Mouse (Mus musculus) right cerebral cortex, postnatal 25 days (tissue): ENCODE results near the gene Atf3.
"Not testable (repeated sequence)": the region's sequence is repeated elsewhere in the genome, so short reads cannot be mapped to it uniquely, and the experiment has no call there.

Source experiments
- DNase-seq: peaks from one replicate; pipeline ENCODE4 v3.0.0; 2022

The Atf3 gene

DNA sequence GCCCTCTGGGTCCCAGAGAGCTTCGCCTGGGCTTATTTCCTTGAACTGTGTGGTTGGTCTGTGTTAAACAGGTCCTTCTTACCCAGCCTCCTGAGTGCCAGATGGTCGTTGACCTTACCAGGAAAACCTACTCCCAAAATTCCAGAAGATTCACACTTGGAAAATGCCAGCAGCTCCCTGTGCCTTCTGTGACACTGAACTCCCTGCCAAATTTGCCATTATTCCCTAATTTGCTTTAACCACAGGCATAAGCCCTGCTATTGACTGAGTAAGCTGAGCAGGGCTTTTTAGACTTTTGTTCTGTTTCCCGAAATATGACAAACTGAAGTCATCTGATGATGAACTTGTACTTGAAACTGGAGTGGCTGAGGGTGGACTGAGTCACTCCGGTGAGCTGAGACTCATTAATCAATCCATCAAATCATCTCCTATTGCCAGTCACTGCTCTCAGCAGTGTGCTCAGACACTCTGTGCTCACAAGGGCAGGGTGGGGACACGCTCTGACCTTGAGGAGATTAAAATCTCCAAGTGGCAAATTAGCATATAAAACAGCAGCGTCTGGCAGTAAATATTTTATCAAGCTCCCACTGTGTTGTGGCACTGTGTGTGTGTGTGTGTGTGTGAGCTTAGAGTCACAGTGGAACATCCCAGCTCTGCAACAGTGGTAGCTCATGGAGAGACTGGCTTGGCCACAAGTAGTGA is 28.0 kb downstream of the Atf3 start:
- DNase-seq = no peak

DNA sequence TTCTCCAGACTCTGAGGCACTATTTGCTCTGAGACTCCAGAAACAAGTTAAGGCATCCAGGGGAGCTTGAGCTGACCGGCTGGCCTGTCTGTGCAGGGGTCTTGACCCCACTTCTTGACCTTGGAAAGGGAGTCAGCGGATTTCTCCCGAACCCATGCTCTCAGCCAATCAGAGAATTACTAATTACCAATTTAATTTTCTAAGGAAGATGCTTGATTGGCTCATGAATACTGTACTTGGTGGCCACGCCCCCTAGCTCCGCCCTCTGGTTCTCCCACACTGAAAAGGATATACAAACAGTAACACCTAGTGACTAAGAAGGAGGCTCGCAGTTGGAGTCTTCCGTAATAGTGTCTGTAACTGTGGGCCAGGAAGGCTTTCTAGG is 31.5 kb downstream of the Atf3 start:
- DNase-seq = no peak

DNA sequence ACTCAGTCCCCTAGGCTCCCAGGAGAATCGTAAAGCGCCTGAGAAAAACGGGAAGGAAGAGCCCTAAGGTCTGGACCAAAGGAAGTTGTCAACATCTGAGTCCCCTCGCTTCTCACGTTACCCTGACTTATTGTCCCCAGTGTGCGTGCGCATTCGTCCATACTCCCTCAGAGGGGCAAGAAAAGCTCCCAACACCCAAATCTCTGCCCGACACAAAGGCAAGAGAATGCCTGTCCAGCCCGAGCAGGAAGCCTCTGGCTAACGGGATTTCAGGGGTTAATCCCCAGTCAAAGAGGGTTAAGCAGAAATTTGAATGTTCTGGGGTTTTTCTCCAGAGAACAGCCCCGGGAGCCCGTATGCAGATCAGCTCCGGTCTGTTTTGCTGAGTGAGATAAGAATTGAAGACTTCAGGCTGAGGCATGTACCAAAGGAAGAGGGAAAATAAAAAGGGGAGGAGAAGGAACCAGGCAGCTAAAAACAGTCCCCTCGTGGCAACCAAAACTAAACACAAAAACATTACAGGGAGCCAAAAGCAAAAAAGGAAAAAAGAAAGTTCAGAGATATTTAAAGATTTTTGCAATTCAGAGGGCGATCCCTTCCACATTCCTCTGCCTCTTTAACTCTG is 32.0 kb downstream of the Atf3 start:
- no peak for DNase-seq

DNA sequence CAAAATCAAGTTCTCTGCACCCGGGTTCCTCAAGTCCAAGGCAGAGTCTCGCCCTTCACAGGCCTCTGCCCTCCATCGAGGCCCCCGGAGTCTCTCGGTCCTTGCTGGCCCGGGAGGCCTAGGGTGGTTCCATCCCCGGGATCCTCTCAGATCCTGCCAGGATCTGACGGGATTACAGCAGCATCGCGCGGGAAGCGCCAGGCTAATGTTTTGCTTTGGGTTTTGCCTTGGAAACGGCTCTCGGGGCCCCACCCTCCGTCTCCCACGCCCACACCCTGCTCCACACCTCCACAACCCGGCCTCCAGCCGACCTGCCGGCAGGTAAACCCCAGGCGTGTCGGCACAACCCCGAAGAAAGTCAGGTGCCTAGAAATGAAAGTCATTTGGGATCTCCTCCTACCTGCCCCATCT is 33.0 kb downstream of the Atf3 start:
- no peak for DNase-seq

DNA sequence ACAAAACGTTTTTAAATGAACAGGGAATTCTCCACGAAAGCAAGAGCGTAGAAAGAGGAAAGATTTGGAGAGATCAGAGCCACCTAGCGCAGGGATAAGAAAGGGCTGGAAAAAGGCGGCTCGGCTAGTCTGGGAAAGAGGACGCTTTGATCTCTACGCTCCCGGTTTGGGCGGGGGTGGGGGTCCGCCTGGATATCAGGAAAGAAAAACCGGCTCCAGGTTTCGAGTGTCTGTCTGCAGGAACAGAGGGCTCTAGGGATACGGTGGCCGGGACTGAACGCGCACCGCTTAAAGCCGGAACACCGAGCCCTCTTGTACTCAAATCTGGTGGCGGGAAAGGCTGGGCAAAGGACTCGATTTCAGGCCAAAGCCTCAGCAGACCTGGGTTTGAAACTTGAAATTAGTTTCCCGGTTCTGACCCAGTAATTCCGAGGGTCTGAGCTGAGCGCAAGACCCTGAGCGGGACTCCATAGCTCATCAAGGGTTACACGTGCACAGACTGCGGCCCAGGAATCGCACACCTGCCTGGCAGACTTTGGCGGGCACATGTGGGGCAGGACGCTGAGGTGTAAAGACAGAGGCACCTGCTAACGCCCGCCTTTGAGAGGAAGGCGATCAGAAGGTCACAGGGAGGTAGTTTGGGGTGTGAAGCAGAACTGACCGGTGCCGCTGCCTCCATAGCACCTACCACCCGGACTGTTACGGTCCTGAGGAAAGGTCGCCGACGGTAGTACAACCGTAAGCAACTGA is 33.6 kb downstream of the Atf3 start:
- DNase-seq = no peak

DNA sequence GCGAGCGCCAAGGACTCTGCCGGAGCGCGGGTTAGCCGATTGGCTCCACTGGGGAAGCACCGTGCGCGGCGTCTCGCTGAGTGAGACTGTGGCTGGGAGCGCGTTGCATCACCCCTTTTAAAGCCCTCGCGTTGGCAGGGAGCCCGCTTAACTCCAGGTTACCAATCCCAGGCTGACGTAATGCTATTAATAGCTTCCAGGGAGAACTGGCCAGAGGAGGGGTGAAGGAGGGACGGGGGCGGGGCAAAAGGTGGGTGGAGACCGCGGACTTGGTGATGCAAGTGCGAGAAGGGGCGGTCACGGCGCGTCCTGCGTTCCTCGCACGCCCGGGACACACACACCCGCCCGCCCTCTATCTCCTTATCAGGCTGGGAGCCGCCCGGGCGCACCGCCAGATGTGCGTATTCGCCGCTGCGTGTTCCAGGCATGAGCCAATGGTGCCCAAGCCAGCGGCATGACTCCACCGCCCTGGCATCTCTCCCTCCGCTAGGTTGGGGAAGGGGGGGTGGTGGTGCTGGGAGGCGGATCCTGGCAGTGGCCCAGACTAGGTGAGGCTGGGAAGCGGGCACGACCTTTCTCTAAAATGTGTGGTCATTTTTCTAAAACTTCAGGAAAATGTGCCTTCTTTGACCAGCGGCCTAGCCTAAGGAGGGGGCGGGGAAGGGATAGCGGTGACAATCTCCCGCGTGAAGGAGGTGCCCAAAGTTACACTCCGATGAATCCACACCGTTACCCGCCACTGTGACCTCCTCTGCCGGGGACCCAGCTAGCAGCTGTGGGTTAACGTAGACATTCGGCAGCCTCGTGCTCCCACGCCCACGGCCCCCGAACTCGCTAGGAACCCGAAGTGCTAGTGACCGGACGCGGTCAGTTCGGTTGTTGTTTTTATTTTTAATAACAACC is 34.4 kb downstream of the Atf3 start:
- peak; percentile 79 for DNase-seq

DNA sequence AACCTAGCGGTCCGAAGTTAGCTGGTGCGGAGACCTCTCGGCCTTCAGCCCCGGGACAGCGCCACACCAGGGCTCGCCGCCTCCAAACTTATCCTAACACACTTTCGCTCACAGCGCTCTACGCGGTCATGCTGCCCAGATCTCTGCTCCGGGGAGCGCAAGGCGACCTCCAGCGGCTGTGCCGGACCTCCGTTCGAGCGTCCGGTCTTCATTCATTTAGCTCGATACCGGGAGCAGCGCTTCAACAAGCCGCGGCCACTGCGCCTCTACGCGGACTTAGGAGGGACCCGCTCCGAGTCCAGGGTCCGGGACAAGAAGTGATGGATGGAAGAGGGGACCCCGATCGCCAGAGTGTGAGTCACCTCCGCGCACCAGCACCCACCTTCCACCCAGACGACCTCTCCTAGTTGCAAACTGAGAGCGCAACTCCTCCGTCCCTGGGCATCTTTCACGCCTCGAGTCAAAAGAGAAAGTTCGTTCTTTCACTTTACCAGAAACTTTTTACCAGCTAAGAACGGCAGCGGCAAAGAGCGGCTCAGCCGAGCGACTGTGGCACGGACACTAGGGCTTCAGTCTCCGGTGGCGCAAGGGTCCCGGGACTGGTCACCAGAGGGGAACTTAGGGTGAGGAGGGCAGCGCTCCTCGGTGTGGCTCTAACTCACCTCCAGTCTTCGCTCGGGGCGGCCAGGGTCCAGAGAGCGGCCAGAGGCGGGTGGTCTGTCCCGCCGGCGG is 35.2 kb downstream of the Atf3 start:
- peak; percentile 22 for DNase-seq

DNA sequence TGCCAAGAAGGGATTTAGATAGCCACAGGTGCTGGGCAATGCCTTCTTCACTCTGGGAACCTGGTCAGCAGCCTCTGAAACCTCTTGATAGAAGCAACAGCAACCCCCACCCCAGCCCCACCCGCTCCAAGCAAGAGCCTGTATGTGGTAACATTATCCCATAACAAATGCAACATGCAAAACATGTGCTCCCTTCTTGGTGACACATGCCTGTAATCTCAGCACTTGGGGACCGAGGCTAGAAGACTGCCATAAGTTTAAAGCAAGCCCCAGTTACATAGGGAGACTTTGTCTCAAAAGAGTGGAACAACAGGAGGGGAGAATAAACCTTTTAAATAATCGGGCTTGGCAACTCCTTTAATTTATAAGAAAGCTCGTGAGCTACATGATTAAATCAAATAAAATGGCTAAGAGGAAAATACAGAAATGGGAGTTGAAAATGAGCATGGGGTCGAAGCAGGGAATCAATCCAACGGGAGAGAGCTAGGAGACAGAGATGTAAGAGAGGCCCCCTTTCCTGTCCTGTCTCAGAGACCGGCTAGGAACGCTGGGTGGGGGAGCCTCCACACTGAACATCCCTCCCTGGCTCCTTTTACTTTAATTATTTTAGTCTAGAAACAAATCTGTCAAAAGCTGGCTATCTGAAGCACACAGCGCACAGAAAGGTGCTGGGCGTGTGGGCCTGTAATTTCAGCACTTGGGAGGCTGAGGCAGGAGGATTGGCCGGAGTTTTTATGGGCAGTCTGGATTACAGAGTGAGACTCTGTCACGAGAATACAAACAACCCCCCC is 36.2 kb downstream of the Atf3 start:
- DNase-seq = no peak

DNA sequence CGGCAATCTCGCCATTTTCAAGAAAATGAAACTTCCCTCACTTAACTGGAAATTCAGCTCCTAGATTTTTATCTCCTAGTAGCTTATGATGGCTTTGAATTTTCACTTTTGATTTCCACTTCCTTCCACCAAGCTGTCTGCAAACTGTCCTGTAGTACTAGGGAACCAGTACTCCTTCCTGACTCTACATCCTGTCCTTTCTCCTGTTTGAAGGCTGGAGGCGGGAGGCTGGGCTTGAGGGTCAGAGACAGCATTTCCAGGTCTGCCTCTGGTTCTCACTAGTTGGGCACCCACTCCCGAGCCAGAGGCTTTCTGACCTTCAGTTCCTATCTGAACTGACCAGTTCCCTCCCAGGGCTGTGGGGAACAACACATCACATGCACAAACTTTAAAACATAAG is 37.4 kb downstream of the Atf3 start:
- DNase-seq = no peak

DNA sequence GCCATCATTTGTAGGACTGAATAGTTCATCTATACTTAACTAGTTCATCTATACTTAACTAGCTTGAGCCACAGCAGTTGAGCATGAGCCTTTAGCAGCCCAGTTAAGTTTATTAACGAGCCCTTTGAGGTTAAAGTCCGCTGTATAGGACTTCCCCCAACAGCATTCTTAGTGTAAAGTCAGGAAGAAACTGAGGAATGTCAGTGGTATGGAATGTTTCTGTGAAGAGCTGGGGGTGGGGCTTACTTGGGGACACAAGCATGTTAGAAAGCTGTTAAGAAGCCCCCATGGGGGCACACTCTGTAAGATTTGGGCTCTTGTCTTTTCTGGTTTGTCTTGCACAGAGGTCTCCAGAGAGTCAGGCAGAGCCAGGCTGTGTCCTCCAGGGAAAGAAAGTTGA is 38.0 kb downstream of the Atf3 start:
- DNase-seq = no peak

DNA sequence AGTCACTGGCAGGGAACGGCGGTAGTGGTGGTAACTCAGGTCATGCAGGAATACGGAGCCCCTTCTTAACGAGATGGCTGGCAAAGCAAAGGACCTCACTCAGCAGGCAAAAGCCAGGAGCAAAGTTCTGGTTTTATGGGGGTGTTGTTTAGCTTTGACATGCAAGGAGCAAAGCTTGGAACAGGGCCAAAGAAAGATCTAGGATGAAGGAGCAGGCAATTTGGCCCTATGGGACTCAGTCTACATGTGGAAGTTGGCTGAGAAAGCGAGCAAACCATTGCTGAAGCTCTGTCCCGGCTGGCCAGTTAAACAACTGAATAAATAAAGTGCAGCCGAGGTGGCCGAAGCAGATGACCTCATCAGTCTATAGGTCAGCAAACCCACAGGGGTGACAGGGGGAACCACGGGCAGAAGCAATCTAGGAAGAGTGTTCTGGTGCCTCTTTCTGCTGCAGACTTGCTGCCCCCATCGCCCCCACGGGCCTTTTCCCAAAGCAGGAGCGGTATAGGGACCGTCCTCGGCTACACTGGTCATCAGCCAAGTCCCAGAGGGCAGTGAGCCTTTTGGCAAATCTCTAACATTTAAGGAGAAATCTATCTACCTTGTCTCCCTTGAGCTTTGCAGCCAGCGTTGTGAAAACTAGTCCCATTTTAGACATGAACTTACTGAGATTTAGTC is 39.2 kb downstream of the Atf3 start:
- no peak for DNase-seq

DNA sequence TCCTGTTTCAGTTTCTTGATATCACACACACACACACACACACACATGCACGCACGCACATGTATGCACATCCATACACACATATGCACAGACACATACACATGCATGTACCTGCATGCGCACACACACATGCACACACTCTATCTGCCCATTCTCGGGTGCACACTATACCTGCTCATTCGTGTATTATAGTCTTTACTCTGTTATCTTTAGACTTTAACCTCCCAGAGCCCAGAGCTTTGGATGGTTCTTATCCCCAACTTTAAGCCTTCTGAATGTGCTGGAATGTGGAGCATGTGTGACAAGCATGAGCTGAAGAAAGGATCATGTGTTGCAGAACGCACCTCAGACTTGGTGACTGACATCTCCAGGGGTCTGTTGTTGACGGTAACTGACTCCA is 41.0 kb downstream of the Atf3 start:
- no peak for DNase-seq

DNA sequence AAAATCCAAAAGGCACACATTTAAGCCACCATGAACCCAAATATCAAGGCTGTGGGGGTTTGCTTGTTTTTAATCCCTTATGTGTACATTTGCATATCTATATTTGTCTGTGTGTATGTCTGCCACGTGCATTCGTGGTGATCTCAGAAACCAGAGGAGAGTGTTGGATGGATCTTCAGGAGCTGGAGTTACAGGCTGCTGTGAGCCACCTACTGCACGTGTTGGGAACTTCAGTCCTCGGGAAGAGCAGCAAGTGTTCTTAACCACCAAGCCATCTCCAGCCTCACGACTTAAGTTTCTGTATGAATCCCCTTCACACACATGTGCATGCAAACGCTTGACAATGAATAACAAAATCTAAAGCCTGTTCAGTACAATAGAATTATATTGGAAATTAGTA is 45.4 kb downstream of the Atf3 start:
- peak; percentile 59 for DNase-seq

DNA sequence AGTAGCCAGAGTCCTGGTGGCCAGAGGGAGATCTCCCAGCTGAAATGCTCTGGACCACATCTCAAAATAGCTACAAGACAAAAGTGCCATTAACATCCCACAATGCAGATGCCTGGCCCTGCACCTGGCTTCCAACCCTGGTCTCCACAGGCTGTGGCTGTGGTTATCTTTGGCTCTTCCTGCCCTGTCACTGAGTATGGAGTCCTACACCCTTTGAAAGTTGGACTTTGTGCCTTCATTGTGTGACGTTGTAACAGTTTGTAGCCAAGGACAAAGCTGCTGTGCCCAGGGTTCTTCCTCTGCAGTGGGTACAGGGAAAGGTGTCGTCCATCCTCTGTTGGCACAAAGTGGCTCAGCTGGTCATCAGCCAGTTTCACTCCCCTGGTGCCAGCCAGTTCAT is 47.4 kb downstream of the Atf3 start:
- no peak for DNase-seq

DNA sequence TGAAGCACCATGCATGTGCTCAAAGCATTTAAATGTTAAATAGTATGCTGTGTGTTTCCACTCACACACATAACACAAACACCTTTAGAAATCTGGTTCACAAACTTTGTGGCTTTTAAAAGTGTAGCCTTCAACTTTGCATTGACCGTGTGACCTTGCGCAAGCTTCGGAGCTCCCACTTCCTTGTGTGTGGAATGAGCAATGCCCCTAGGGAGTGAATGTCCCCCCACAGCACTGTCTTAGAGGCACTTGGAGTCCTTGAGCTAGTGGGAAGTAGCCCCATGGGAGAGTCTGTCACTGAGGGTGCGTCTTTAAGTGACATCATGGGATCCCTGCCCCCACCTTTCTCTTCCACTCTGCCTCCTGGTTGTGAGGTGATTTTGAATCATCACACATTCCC is 51.6 kb downstream of the Atf3 start:
- no peak for DNase-seq

DNA sequence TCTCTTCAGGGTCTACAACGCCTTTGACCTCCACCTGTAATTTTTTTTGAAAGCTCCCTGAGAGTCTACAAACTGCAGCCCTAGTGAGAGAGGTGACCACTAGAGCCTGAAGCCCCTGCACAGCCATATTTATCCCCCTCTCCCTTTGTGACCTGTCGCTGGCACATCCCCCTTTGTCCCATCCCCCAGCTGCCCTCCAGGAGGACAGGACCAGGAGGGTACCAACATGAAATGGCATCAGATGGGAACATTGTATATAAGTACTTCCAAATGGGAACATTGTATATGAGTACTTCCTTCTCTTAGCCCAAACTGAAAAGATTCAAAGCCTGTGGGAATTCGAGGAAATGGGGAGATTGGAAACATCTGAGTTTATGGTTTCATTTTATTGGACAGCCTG is 53.1 kb downstream of the Atf3 start, which contains the start of gene Fam71a:
Gene Fam71a (minus strand): TSS at position 101 of the 400 bp plus-strand sequence.
- no peak for DNase-seq

DNA sequence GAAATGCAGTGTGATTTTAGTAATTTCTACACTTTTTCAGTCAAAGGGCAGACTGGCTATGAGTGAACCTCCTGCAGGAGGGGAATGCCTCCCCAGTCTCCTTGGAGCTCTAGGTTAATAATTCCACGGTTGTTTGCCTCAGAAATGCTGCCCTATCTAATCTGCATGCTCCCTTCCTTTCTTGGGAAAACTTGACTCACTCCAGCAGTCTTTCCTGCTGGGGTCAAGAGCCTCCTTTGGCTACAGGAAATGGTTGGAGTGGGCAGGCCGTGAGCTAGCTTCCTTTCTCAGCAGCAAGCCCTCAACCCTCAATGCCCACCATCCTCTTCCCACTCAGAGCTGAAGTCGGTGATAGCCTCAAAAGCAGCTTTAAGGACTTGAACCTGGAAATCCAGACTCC is 63.5 kb downstream of the Atf3 start:
- DNase-seq = no peak

DNA sequence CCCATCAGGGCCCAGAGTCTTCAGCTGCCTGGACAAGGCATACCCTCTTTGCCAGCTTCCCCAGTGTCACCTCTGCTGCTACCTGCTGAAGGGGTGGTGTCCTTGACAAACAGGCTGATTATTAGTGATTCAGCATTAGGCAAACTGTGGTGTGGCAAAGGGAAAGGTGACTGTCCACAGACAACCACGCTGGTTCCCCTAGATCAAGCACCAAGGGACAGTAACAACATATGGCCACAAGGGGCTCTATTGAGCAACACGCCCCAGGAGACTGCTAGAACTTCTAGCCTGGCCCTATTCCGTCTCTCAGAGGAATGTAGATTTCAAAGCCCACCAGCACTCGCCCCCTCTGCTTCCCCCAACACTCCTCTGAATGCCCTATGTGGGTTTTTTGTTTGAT is 64.8 kb downstream of the Atf3 start:
- peak; percentile 25 for DNase-seq

DNA sequence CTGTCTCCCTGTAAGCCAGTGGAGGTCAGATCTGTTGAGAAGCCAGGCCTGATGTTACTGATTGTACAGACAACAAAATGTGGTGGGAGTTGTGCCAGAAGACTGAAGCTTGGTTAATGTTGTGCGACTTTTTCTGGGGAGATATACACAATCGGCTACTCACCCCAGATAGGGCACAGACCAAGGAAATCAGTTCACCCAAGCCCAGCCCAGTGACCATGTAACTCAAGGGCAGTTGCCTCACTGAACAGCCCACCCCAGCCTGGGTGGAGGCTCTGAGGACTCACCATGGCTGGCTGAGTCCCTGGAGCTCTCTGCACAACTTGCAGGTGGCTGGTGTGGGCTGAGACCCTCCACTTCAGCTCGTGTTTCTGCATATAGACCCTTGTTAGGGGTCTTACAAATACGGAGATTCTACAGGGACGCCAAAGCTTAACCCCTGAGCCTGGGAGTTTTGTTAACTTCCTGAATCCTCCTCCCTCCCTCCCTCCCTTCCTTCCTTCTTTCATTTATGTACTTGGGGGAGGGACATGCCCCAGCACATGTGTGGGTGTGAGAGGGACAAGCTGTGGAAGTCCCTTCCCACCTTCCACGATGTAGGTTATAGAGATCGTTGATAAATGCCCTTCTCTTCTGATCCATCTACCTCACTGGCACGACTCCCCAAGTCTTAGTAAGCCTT is 66.8 kb downstream of the Atf3 start:
- no peak for DNase-seq

DNA sequence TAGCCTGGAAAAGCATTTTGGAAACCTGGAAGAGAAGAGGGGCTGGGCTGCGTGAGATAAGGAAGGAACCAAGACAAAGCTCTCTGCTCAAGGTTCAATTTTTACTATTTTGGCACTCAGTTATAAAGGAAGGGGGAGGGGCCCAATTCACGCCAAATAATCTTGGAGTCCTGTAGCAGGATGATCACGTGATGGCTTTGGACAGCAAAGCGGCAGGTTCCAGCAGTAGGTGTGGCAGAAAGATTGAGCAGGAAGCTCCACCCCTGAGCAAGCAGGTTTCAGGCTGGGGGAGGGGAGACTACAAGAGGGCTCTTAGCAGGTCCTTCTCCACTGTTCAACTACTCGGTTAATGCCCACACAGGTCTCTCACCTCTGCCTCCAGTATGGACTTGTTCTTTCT is 68.3 kb downstream of the Atf3 start:
- DNase-seq = not testable (repeated sequence)
